Mouse (Mus musculus): ENCODE data around the gene Tnfrsf25.

GRCm38 (mm10) chr4:152169103-152169502 lies 53.4 kb downstream of the Tnfrsf25 start:
- TF ChIP-seq GATA1 (IDR thresholded peaks at IDR 0.05; ENCODE audit: borderline replicate concordance, low read length), result no peak
- no peak for TF ChIP-seq FLI1 (IDR thresholded peaks at IDR 0.05; ENCODE audit: low read length)

Measured in megakaryocyte, embryonic 14.5 days (primary cell).